Mouse (Mus musculus): ENCODE results near the gene Csrp1.

Gene Csrp1

DNA sequence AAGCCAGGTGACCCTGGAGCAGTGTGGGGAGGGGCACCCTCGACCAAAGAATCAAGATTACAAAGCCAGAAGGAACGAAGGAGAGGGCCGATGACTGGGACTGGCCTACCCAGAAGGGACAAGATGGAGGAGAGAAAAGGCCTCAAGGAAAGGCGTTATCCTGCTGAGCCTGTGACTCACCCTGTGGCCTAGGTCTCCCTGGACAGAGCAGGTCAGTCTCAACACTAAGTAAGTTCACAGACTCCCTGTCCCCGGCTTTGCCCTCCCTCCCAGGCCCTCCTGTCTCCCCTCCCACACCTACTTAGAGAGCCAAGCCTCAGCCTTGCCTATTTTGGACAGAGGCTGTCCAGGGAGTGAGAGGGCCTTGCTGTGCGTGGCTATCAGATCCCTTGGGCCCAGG is at the start of gene Csrp1:
TSS of gene Csrp1 (plus strand) at position 79 of the 400 bp plus-strand sequence.
- no peak for DNase-seq (ENCODE audit: low read depth, low spot score)

DNA sequence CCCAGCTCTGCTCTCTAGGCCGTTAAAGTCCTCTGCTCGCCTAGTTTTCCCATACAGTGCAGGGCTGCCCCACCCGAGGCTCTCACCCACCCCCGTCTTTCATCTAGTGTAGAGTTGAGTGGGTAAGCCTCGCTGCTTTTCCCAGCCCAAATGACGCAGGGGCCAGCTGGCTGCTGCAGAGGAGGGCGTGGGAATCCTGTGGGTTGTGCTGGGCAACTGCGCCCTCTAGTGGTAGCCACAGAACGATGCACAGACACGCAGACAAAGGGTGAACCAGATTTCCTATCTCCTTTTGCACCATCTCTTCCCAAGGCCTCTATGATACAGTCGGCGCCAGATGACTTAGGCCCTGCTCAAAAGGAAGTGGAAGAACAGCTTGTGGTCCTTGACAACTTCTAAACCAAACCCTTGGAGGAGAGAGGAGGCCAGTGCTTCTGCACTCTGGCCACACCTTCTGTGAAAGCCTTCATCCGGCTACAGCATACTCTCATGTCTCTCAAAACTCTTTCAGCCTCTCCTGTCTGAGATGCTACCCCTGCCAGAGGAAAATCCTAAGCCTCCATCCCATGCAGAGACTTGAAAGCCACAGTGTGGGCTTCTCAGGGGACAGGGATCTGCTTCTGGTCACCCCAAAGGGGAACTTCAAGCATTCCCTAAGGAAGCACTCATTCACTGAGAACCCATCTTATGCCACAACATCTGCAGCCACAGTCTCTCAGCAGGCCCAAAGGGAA is 49.3 kb upstream of the Csrp1 start:
- peak; percentile 66 for DNase-seq (ENCODE audit: low read depth, low spot score)

GRCm38 (mm10) chr1:135671406-135671805 is 48.5 kb upstream of the Csrp1 start:
- DNase-seq (ENCODE audit: low read depth, low spot score): no peak

DNA sequence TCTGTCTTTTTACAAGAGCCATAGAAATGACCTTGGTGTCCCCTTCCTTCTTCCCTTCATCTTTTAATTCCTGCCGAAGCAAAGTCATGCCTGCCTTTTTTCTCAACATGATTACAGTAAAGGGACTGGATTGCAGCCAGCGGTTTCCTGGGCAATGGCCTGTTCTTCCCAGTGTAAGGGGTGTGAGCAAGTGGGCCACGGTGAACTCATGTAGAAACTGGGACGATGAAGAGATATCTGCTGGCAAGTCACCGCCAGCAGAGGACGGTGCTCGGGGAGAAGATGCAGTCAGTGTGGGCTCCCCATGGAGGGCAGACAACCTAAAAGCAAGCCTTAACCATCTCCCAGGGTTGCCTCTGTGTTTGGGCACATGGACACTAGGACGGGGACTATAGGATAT is 47.9 kb upstream of the Csrp1 start:
- no peak for DNase-seq (ENCODE audit: low read depth, low spot score)

GRCm38 (mm10) chr1:135672374-135672773 is 47.5 kb upstream of the Csrp1 start:
- no peak for DNase-seq (ENCODE audit: low read depth, low spot score)

GRCm38 (mm10) chr1:135673423-135673822 is 46.4 kb upstream of the Csrp1 start:
- DNase-seq (ENCODE audit: low read depth, low spot score): no peak

DNA sequence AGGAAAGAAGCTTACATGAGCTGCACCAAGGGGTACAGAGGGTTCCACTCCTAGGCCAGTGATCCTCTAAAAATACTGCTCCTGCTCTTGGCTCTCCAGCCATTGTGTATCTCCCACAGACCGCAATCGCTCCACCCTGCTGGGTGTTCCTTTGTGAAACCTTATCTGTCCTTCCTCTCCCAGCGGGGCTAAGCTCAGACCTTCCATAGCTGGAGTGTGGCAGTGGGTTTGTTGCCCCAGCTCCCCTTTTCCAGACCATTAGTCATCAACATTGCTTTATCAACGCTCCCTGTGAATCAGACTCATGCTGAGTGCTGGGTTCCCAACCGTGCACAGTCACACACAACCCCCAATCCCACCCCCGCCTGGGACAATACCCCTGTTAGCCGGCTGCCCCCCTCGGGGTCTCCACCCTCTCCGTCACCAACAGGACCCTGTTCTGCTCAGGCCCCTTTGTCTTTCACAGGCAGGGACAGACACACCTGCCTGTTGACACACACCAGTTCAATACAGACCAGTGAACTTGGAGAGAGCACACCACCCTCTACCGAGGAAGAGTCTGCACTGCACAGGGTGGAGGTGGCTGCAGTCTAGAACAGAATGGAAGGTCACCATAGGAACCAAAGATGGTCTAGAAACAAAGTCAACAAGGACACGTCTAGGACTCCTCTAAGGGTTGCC is 44.3 kb upstream of the Csrp1 start:
- DNase-seq (ENCODE audit: low read depth, low spot score): no peak

DNA sequence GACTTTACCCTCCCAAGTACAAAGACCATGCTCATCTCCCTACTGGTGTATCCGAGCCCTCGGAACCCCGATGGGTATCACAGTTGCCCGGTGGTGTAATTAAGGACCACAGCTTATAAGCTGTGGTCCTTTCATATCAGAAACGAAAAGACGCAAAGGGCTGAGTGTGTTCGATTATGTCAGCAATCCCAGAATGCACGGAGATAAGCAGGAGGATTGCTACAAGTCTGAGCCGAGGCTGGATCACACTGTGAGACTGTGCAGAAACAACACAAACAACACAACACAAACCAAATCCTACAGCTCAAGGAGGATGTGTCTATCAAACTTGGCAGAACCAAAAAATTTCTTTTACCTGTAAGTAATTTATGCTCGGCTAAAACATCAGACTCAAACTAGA is 43.6 kb upstream of the Csrp1 start:
- no peak for DNase-seq (ENCODE audit: low read depth, low spot score)

- DNase-seq (ENCODE audit: low read depth, low spot score): no peak
Measured at GRCm38 (mm10) chr1:135676938-135677682, 42.8 kb upstream of the Csrp1 start.

DNA sequence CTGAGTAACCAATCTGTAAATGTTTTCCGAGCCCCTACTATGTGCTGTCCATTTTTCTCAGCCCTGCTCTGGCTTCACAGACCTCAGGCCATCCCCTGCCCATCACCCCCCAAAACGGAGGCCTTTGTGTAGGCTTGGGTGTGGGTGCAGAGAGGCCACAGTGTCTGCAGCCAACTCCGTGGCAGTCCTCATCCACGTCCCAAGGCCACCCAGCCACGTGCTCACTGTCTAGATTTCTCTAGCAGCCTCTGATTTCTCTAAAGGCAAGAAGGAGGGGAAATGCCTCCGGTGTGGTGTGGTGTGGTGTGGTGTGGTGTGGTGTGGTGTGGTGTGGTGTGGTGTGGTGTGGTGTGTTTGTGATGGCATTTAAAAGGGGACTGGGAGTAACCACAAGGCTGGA is 41.7 kb upstream of the Csrp1 start:
- no peak for DNase-seq (ENCODE audit: low read depth, low spot score)

DNA sequence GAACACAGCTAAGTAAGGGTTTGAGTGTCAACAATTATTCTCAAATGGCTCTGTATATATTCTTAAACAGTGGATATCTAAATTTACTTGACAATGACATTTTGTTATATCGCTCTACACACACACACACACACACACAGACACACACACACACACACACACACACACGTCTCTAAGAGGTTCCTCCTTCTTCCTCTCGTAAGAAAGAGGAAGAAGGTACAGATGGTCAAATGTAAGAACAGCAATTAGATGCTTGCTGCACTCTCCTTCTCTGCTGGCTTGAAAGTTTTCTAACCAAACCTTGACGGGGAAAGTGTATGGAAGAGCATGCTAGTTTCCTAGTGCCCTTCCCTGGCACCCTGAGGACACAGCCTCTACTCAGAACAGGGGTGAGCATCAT is 39.1 kb upstream of the Csrp1 start:
- no peak for DNase-seq (ENCODE audit: low read depth, low spot score)

DNA sequence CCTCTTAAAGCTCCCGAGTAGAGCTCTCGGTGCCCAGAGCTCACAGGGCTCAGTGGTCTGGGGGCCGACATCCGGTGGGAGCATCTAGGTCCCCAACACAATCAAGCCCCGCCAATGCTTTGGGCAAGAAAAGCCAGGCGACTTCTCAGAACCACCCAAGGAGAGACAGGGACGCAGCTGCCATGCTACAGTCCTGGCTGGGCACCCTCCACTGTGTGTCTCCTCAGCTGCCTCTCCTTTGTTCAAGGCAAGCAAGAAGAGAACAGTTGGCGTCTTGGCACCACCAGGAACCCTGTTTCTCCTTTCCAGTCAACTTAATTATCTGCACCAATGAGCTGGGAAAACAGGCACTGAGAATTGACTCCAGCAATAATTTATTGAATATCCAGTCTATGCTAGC is 38.7 kb upstream of the Csrp1 start:
- DNase-seq (ENCODE audit: low read depth, low spot score): no peak

DNA sequence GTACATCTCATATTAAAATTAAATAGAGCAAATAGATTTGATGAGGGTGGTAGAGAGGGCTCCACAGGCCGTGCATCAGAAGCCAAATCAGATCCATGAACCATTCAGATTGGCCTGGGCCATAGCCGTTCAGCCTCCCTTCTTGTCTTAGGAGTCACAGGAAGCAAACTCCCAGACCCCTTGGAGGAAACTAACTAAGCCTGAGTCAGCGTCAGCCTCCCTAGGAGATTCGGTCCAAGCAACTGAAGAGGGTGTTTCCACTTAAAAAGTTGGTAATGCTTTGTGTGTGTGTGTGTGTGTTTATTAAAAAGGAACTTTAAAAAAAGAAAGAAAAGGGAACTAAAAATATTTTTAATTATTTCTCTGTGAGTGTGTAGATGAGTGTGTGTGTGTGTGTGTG is 35.0 kb upstream of the Csrp1 start:
- DNase-seq (ENCODE audit: low read depth, low spot score): no peak

DNA sequence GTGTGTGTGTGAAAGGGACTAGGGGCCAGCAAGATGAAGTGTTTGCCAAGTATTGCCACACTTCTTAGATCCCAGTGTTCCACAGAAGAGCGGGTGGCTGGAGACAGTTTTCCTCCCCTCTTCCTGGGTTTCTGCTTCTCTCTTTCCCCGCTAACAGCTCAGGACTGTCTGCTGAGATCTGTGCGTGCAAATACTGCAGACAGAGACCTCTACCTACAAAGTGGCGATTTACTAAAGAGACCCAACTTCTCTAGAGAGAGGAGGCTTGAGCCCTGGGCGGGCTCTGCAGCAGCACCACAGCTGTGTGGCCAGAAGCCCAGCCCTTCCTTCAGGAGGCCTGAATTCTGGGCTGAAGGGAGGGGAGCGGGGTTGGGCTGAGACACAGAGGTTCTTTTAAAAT is 34.5 kb upstream of the Csrp1 start:
- no peak for DNase-seq (ENCODE audit: low read depth, low spot score)

GRCm38 (mm10) chr1:135686792-135687510 is 32.9 kb upstream of the Csrp1 start:
- no peak for DNase-seq (ENCODE audit: low read depth, low spot score)

- no peak for DNase-seq (ENCODE audit: low read depth, low spot score)
Measured at GRCm38 (mm10) chr1:135687771-135688492, 31.9 kb upstream of the Csrp1 start.

DNA sequence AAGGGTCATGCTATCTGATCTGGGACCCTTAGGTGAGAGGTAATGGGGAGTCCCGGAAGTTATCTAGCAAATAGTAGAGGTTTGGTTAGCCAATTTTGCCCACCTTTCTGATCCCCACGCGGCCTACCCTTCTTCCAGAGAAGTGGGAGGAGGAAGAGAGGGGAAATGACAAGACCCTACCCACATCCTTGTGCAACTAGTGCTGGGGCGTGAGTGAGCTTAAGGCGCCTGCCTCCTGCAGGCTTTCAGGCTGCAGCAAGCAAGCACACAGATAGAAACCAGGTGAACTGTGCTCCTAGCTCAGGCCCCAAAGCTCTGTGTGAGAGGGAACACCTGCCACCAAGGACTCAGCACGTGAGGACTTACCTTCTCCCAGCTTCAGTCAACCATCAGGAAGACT is 31.2 kb upstream of the Csrp1 start:
- DNase-seq (ENCODE audit: low read depth, low spot score): no peak

DNA sequence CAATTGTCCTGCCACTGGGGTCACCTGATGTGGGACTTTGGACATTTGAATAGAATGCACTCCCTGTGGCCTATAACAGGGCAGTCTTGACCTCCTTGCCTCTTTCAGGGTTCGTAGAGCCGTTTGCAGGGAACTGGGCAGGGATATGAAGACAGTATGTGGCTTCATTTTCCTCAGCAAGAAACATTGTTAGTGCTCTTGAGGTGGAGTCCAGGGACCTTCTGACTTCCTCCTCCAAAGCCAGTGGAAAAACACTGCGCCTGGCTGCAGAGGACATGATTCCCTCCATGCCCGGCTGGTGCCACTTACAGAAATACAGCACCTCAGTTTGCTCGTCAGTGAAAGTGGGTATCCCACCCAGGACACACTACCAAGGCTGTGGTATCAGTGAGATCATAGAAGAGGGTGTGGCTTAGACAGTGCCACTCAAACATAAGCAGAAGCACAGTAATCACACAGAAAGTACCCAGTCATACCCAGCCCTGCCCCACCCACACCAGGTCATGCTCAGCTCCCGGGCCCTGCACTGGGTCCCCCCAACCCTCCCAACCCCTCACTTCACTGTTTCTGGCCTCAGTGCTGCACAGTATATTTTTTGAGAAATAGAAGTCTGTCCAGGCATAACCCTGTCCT is 29.0 kb upstream of the Csrp1 start:
- no peak for DNase-seq (ENCODE audit: low read depth, low spot score)

DNA sequence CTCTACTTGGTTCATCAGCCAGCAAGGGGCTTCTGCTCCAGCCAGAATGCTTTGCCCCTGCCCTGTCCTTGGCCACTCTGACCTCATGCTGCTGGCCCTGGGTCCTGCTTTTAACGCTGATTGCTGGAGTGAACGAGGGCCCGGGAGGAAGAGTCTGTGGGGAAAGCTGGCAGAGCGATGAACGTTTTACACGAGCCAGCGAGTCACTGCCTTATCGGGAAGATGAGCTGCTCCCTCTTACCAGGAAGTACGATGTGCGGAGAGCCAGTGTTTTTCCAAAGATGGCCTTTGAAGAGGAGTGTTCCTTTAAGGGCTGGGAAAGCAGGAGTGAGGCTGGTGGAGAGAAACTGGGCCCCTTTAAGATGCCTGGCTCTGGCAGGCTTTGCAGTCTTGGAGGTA is 28.4 kb upstream of the Csrp1 start:
- DNase-seq (ENCODE audit: low read depth, low spot score): no peak

GRCm38 (mm10) chr1:135694181-135694580 is 25.7 kb upstream of the Csrp1 start:
- no peak for DNase-seq (ENCODE audit: low read depth, low spot score)

DNA sequence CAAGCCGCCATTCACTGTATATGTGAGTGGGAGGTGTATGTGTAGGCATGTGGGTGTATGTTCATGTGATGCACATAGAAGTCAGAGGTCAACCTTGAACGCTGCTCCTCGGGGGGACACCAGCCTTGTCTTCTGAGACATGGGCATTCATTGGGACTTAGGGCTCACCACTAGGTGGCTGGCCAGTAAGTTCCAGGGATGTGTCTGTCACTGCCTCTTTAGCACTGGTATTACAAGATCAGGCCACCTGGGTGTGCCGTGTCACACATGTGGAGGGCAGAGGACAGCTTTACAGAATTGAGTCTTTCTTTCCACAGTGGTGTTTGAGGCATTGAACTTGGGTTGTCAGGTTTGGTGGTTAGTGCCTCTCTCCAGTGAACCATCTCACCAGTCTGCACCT is 22.4 kb upstream of the Csrp1 start:
- no peak for DNase-seq (ENCODE audit: low read depth, low spot score)
